Mouse (Mus musculus): Measurements from ENCODE around the gene Serinc5. TPM values are rescaled to one million over a fixed set of nuclear protein-coding genes. Genes with fewer than 3 reads are reported as not detected.
A peak's percentile ranks its signal among the peaks of the same experiment; 100 is the strongest.

Serinc5 gene
- polyA plus RNA-seq, 1 experiment from 2014 or later, result 9.9 TPM

DNA sequence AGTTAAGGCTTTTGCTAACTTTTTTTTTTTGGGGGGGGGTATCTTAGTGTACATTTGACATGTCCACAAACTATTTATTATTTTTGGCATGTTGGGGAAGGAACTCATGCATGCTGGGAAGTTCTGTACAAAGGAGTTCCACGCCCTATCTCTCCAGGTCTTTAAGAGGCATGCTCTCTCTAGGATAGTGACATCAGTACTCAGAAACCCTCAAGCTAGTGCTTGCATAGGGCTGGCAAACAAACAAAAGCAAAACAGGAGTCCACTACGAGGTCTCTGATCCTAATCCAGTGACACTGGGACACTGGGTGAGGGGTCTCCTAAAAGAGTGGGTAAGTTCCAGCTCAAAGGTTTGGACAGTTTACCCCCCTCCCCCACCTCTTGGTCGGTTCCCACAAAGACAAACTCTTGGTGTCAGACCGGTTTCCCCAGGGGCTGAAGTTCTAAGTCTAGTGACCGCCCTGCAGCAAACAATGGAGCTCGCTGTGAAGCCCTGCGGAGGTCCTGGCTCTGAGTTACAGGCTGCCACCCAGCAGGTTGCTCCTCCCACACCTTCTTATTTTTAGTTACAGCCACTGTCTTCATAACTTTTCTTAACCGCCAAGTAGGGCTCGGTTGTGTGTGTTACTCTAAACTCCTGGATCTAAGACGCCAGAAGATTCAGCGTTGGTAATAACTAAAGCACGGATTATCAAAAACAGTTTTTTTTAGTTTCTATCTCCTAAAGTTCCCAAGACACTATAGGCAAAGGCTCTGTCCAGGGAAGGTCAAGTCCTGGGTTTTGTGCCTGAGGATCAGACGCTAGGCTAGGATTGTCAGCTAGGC is 1.2 kb upstream of the Serinc5 start:
- no peaks in the 10 kb centered on the region for H3K27me3 ChIP-seq (ENCODE audit: control insufficient read depth, insufficient read depth, low read length)
- ATAC-seq (replicated peaks; ENCODE audit: insufficient number of reproducible peaks, low FRiP score, low TSS enrichment), result no peak
- WGBS (ENCODE audit: insufficient replicate concordance), result 5% methylated on average over 13 of the region's 13 CpGs
- H3K4me1 ChIP-seq (ENCODE audit: control insufficient read depth, insufficient read depth, low read length), result peaks cover 15% of the 10 kb centered on the region
- peak overlapping the region; percentile 94 for H3K9ac ChIP-seq (ENCODE audit: low read depth, low read length)
- H3K27ac ChIP-seq (ENCODE audit: low read depth, low read length), result peak overlapping the region; percentile 98
- no peaks in the 10 kb centered on the region for H3K9me3 ChIP-seq (replicated peaks; ENCODE audit: control insufficient read depth, low read length)
- H3K4me2 ChIP-seq, result peak overlapping the region; percentile 88
- peak overlapping the region; percentile 83 for H3K4me3 ChIP-seq (ENCODE audit: low read depth, low read length)
- no peaks in the 10 kb centered on the region for H3K36me3 ChIP-seq (ENCODE audit: control insufficient read depth, insufficient read depth, low read length)

DNA sequence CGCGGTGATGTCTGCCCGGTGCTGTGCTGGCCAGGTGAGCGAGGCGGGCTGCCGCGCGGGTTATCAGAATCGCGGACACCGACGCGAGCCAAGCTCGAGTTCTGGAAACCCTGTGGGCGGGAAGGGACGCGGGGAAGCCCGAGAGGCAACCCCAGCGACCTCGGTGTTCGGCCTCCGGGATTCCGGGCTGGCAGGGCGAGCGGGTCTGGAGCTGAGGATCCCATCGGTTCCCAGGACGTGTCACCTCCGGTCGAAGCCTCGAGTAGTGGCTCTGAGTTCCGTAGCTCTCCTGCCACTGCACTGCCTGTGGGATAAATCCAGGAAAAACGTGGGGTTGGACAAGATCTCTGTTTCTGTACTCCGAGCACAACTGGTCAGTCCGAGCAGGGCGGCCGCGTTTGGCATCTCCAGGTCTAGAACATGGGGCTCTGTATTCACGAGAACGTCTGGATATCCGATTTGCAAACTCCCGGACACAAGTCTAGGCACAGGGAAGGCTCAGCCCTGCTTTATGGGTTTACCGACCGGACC is 428 bp downstream of the Serinc5 start:
- no peaks in the 10 kb centered on the region for H3K36me3 ChIP-seq (ENCODE audit: control insufficient read depth, insufficient read depth, low read length)
- H3K4me3 ChIP-seq (ENCODE audit: low read depth, low read length), result peak overlapping the region; percentile 83
- peak overlapping the region; percentile 85 for H3K9ac ChIP-seq (ENCODE audit: low read depth, low read length)
- H3K9me3 ChIP-seq (replicated peaks; ENCODE audit: control insufficient read depth, low read length), result no peaks in the 10 kb centered on the region
- ATAC-seq (replicated peaks; ENCODE audit: insufficient number of reproducible peaks, low FRiP score, low TSS enrichment), result peak; percentile 64
- under 1% methylated on average over 43 of the region's 43 CpGs for WGBS (ENCODE audit: insufficient replicate concordance)
- H3K4me1 ChIP-seq (ENCODE audit: control insufficient read depth, insufficient read depth, low read length), result peaks cover 15% of the 10 kb centered on the region
- H3K27me3 ChIP-seq (ENCODE audit: control insufficient read depth, insufficient read depth, low read length), result no peaks in the 10 kb centered on the region
- H3K4me2 ChIP-seq, result peak overlapping the region; percentile 88
- peak overlapping the region; percentile 78 for H3K27ac ChIP-seq (ENCODE audit: low read depth, low read length)

GRCm38 (mm10) chr13:92611917-92612316 is 1.0 kb downstream of the Serinc5 start:
- Histone ChIP-seq H3K4me2 (peak overlapping the region; percentile 88), H3K27ac (ENCODE audit: low read depth, low read length) (no peak overlapping the region), H3K9ac (ENCODE audit: low read depth, low read length) (peak overlapping the region; percentile 85), H3K4me1 (ENCODE audit: control insufficient read depth, insufficient read depth, low read length) (peaks cover 15% of the 10 kb centered on the region), H3K4me3 (ENCODE audit: low read depth, low read length) (peak overlapping the region; percentile 83), H3K36me3 (ENCODE audit: control insufficient read depth, insufficient read depth, low read length) (no peaks in the 10 kb centered on the region), H3K27me3 (ENCODE audit: control insufficient read depth, insufficient read depth, low read length) (no peaks in the 10 kb centered on the region), H3K9me3 (replicated peaks; ENCODE audit: control insufficient read depth, low read length) (no peaks in the 10 kb centered on the region)
- ATAC-seq (replicated peaks; ENCODE audit: insufficient number of reproducible peaks, low FRiP score, low TSS enrichment), result no peak
- WGBS (ENCODE audit: insufficient replicate concordance), result 11% methylated on average over 7 of the region's 7 CpGs

- no peak for ATAC-seq (replicated peaks; ENCODE audit: insufficient number of reproducible peaks, low FRiP score, low TSS enrichment)
- no peaks in the 10 kb centered on the region for H3K9me3 ChIP-seq (replicated peaks; ENCODE audit: control insufficient read depth, low read length)
- H3K4me1 ChIP-seq (ENCODE audit: control insufficient read depth, insufficient read depth, low read length), result peaks cover 15% of the 10 kb centered on the region
- 72% methylated on average over 5 of the region's 5 CpGs for WGBS (ENCODE audit: insufficient replicate concordance)
- no peak overlapping the region for H3K27ac ChIP-seq (ENCODE audit: low read depth, low read length)
- peak overlapping the region; percentile 88 for H3K4me2 ChIP-seq
- H3K36me3 ChIP-seq (ENCODE audit: control insufficient read depth, insufficient read depth, low read length), result no peaks in the 10 kb centered on the region
- no peaks in the 10 kb centered on the region for H3K27me3 ChIP-seq (ENCODE audit: control insufficient read depth, insufficient read depth, low read length)
- no peak overlapping the region for H3K4me3 ChIP-seq (ENCODE audit: low read depth, low read length)
- H3K9ac ChIP-seq (ENCODE audit: low read depth, low read length), result no peak overlapping the region
These were observed 2.2 kb downstream of the Serinc5 start for GRCm38 (mm10) chr13:92613094-92613493.

DNA sequence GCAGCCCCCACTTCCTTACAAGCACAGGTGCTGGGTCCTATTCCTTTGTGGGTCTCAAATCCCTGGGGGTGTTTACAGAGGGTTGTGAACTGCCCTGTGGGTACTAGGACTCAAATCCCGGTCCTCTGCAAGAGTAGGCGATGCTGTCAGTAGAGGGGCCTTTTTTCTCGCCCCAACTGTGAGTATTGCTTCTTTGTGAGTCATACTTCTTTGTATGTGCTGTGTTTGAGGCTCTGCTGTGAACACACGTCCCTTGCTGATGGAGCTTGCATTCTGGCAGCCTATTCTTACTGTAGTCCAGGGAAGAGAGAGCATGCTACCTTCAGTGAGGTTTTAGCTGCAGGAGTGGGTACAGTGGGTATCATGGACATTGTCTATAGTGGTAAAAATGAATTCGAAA is 4.3 kb downstream of the Serinc5 start:
- Histone ChIP-seq H3K9me3 (replicated peaks; ENCODE audit: control insufficient read depth, low read length) (no peaks in the 10 kb centered on the region), H3K9ac (ENCODE audit: low read depth, low read length) (no peak overlapping the region), H3K4me3 (ENCODE audit: low read depth, low read length) (no peak overlapping the region), H3K27ac (ENCODE audit: low read depth, low read length) (no peak overlapping the region), H3K4me1 (ENCODE audit: control insufficient read depth, insufficient read depth, low read length) (peaks cover 10% of the 10 kb centered on the region), H3K36me3 (ENCODE audit: control insufficient read depth, insufficient read depth, low read length) (no peaks in the 10 kb centered on the region), H3K4me2 (no peak overlapping the region), H3K27me3 (ENCODE audit: control insufficient read depth, insufficient read depth, low read length) (no peaks in the 10 kb centered on the region)
- ATAC-seq (replicated peaks; ENCODE audit: insufficient number of reproducible peaks, low FRiP score, low TSS enrichment), result no peak
- 82% methylated on average over 5 of the region's 5 CpGs for WGBS (ENCODE audit: insufficient replicate concordance)

- H3K4me3 ChIP-seq (ENCODE audit: low read depth, low read length), result no peak overlapping the region
- no peaks in the 10 kb centered on the region for H3K27me3 ChIP-seq (ENCODE audit: control insufficient read depth, insufficient read depth, low read length)
- H3K9ac ChIP-seq (ENCODE audit: low read depth, low read length), result no peak overlapping the region
- 90% methylated on average over 8 of the region's 8 CpGs for WGBS (ENCODE audit: insufficient replicate concordance)
- no peaks in the 10 kb centered on the region for H3K9me3 ChIP-seq (replicated peaks; ENCODE audit: control insufficient read depth, low read length)
- no peak overlapping the region for H3K27ac ChIP-seq (ENCODE audit: low read depth, low read length)
- no peaks in the 10 kb centered on the region for H3K36me3 ChIP-seq (ENCODE audit: control insufficient read depth, insufficient read depth, low read length)
- ATAC-seq (replicated peaks; ENCODE audit: insufficient number of reproducible peaks, low FRiP score, low TSS enrichment), result no peak
- H3K4me2 ChIP-seq, result no peak overlapping the region
- H3K4me1 ChIP-seq (ENCODE audit: control insufficient read depth, insufficient read depth, low read length), result peaks cover 10% of the 10 kb centered on the region
These were observed 5.6 kb downstream of the Serinc5 start for GRCm38 (mm10) chr13:92616459-92616858.

DNA sequence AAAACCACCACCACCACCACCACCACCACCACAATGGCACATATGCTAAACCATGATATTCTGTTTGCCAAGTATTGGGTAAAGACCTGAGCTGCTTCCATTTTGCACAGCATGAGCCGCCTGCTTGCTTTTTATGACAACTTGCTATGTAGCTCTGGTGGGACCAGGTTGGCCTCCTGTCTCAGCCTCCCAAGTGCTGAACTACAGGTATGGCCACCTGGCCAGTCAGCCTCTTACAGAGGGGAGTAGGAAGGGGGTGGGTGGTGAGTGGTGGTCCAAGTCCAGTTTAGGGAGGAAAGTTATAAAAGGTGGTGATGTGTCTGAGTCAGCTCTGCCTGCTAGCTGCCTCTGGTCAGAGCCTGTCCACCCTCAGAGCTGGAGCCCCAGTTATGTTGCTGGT is 15.3 kb downstream of the Serinc5 start:
- no peak for ATAC-seq (replicated peaks; ENCODE audit: insufficient number of reproducible peaks, low FRiP score, low TSS enrichment)
- Histone ChIP-seq H3K4me3 (ENCODE audit: low read depth, low read length) (no peak overlapping the region), H3K9ac (ENCODE audit: low read depth, low read length) (no peak overlapping the region), H3K27ac (ENCODE audit: low read depth, low read length) (no peak overlapping the region), H3K27me3 (ENCODE audit: control insufficient read depth, insufficient read depth, low read length) (no peaks in the 10 kb centered on the region), H3K36me3 (ENCODE audit: control insufficient read depth, insufficient read depth, low read length) (0 out of 2 replicates have a peak, but pooled peaks cover 2% of the 10 kb centered on the region), H3K4me1 (ENCODE audit: control insufficient read depth, insufficient read depth, low read length) (peaks cover 5% of the 10 kb centered on the region), H3K4me2 (no peak overlapping the region), H3K9me3 (replicated peaks; ENCODE audit: control insufficient read depth, low read length) (no peaks in the 10 kb centered on the region)
- 93% methylated on average over 1 of the region's 1 CpGs for WGBS (ENCODE audit: insufficient replicate concordance)

DNA sequence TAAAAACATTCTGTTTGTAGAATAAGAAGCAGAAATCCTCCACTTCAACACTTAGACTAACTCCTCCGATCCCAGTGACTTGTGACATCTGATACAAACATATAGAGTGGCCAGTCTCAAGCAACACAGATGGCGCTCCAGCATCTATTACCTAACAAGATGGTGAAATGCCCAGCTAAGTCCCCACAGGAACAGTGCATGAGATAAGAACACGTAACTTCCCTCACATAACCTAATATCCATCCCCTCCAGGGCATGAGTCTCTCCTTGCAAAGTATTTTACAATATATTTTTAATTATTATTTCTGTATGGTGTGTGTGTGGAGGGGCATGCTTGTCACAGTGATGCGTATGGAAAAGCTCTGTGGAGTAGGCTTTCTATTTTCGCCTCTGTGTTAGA is 15.8 kb downstream of the Serinc5 start:
- H3K4me2 ChIP-seq, result no peak overlapping the region
- 0 out of 2 replicates have a peak, but pooled peaks cover 2% of the 10 kb centered on the region for H3K36me3 ChIP-seq (ENCODE audit: control insufficient read depth, insufficient read depth, low read length)
- no peaks in the 10 kb centered on the region for H3K9me3 ChIP-seq (replicated peaks; ENCODE audit: control insufficient read depth, low read length)
- H3K27me3 ChIP-seq (ENCODE audit: control insufficient read depth, insufficient read depth, low read length), result no peaks in the 10 kb centered on the region
- H3K27ac ChIP-seq (ENCODE audit: low read depth, low read length), result no peak overlapping the region
- ATAC-seq (replicated peaks; ENCODE audit: insufficient number of reproducible peaks, low FRiP score, low TSS enrichment), result no peak
- peaks cover 5% of the 10 kb centered on the region for H3K4me1 ChIP-seq (ENCODE audit: control insufficient read depth, insufficient read depth, low read length)
- 94% methylated on average over 5 of the region's 5 CpGs for WGBS (ENCODE audit: insufficient replicate concordance)
- no peak overlapping the region for H3K4me3 ChIP-seq (ENCODE audit: low read depth, low read length)
- no peak overlapping the region for H3K9ac ChIP-seq (ENCODE audit: low read depth, low read length)
